Mouse (Mus musculus): Measurements from ENCODE around the gene Gid4.

- TF ChIP-seq POLR2A (IDR thresholded peaks at IDR 0.05; ENCODE audit: borderline replicate concordance, extremely low read depth, low read depth, low read length), result no peak
- no peak for TF ChIP-seq CTCF (IDR thresholded peaks at IDR 0.05; ENCODE audit: insufficient read depth, low read length)
These were observed 69.3 kb downstream of the Gid4 start for GRCm38 (mm10) chr11:60486267-60486666.

Data from lung, adult 2 months (tissue).